Mouse (Mus musculus): ENCODE data around the gene Nt5c. TPM values are rescaled to one million over a fixed set of nuclear protein-coding genes. Genes with fewer than 3 reads are reported as not detected.
"Not testable (repeated sequence)": the region's sequence is repeated elsewhere in the genome, so short reads cannot be mapped to it uniquely, and the experiment has no call there.

Gene Nt5c
- polyA plus RNA-seq, 1 experiment from 2014 or later: 70.5 TPM

DNA sequence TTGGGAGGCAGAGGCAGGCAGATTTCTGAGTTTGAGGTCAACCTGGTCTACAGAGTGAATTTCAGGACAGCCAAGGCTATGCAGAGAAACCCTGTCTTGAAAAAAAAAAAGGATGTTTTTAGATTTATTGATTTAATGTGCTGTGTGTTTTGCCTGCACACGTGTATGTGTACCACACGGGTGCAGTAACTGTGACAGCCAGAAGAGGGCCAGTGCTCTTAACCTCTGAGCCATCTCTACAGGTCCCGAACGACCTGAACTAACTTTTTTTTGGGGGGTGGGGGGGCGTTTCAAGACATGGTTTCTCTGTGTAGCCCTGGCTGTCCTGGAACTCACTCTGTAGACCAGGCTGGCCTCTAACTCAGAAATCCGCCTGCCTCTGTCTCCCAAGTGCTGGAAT lies 36.8 kb downstream of the Nt5c start:
- H3K9ac ChIP-seq (ENCODE audit: low read depth, low read length); ATAC-seq (replicated peaks; ENCODE audit: insufficient number of reproducible peaks, low FRiP score, low TSS enrichment); H3K4me2 ChIP-seq; H3K4me1 ChIP-seq (ENCODE audit: control insufficient read depth, insufficient read depth, low read length); H3K36me3 ChIP-seq (ENCODE audit: control insufficient read depth, insufficient read depth, low read length); H3K27me3 ChIP-seq (ENCODE audit: control insufficient read depth, insufficient read depth, low read length); H3K27ac ChIP-seq (ENCODE audit: low read depth, low read length); H3K4me3 ChIP-seq (ENCODE audit: low read depth, low read length); H3K9me3 ChIP-seq (replicated peaks; ENCODE audit: control insufficient read depth, low read length): not testable (repeated sequence)
- 80% methylated on average over 6 of the region's 6 CpGs for WGBS (ENCODE audit: insufficient replicate concordance)

GRCm38 (mm10) chr11:115453306-115453705 lies 38.4 kb downstream of the Nt5c start:
- Histone ChIP-seq H3K27me3 (ENCODE audit: control insufficient read depth, insufficient read depth, low read length) (no peaks in the 10 kb centered on the region), H3K27ac (ENCODE audit: low read depth, low read length) (no peak overlapping the region), H3K4me2 (no peak overlapping the region), H3K4me1 (ENCODE audit: control insufficient read depth, insufficient read depth, low read length) (0 out of 2 replicates have a peak, but pooled peaks cover 11% of the 10 kb centered on the region), H3K9me3 (replicated peaks; ENCODE audit: control insufficient read depth, low read length) (no peaks in the 10 kb centered on the region), H3K9ac (ENCODE audit: low read depth, low read length) (no peak overlapping the region), H3K36me3 (ENCODE audit: control insufficient read depth, insufficient read depth, low read length) (no peaks in the 10 kb centered on the region), H3K4me3 (ENCODE audit: low read depth, low read length) (no peak overlapping the region)
- WGBS (ENCODE audit: insufficient replicate concordance): 70% methylated on average over 4 of the region's 4 CpGs
- ATAC-seq (replicated peaks; ENCODE audit: insufficient number of reproducible peaks, low FRiP score, low TSS enrichment): no peak

DNA sequence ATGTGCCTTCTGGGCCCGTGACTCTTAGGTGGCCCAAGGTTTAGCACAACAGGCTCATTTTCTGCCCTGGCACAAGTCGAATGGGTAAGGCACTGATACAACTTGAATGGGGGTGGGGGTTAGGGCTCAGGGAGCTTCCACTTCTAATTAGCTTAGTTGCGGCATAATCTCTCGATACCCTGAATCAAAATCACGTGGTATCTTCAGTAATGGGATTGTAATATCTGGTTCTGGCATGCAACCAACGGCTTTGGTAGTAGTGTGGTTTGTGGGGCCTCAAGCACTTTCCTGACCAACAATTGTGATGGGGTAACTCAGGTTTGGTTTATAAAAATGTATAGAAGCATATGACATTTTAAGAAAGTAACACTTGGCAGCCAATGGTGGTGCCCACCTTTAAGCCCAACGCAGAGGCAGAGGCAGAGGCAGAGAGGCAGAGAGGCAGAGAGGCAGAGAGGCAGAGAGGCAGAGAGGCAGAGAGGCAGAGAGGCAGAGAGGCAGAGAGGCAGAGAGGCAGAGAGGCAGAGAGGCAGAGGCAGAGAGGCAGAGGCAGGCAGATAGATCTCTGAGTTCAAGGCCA lies 39.3 kb downstream of the Nt5c start:
- Histone ChIP-seq H3K4me1 (ENCODE audit: control insufficient read depth, insufficient read depth, low read length) (peaks cover 11% of the 10 kb centered on the region), H3K27ac (ENCODE audit: low read depth, low read length) (no peak overlapping the region), H3K9me3 (replicated peaks; ENCODE audit: control insufficient read depth, low read length) (no peaks in the 10 kb centered on the region), H3K9ac (ENCODE audit: low read depth, low read length) (no peak overlapping the region), H3K4me3 (ENCODE audit: low read depth, low read length) (no peak overlapping the region), H3K4me2 (no peak overlapping the region), H3K36me3 (ENCODE audit: control insufficient read depth, insufficient read depth, low read length) (no peaks in the 10 kb centered on the region), H3K27me3 (ENCODE audit: control insufficient read depth, insufficient read depth, low read length) (no peaks in the 10 kb centered on the region)
- 79% methylated on average over 7 of the region's 7 CpGs for WGBS (ENCODE audit: insufficient replicate concordance)
- ATAC-seq (replicated peaks; ENCODE audit: insufficient number of reproducible peaks, low FRiP score, low TSS enrichment): no peak

GRCm38 (mm10) chr11:115451781-115452241 lies 39.9 kb downstream of the Nt5c start:
- Histone ChIP-seq H3K27ac (ENCODE audit: low read depth, low read length) (no peak overlapping the region), H3K27me3 (ENCODE audit: control insufficient read depth, insufficient read depth, low read length) (no peaks in the 10 kb centered on the region), H3K9me3 (replicated peaks; ENCODE audit: control insufficient read depth, low read length) (no peaks in the 10 kb centered on the region), H3K4me1 (ENCODE audit: control insufficient read depth, insufficient read depth, low read length) (peaks cover 16% of the 10 kb centered on the region), H3K4me3 (ENCODE audit: low read depth, low read length) (no peak overlapping the region), H3K4me2 (no peak overlapping the region), H3K36me3 (ENCODE audit: control insufficient read depth, insufficient read depth, low read length) (no peaks in the 10 kb centered on the region), H3K9ac (ENCODE audit: low read depth, low read length) (no peak overlapping the region)
- no peak for ATAC-seq (replicated peaks; ENCODE audit: insufficient number of reproducible peaks, low FRiP score, low TSS enrichment)
- WGBS (ENCODE audit: insufficient replicate concordance): 83% methylated on average over 8 of the region's 8 CpGs

DNA sequence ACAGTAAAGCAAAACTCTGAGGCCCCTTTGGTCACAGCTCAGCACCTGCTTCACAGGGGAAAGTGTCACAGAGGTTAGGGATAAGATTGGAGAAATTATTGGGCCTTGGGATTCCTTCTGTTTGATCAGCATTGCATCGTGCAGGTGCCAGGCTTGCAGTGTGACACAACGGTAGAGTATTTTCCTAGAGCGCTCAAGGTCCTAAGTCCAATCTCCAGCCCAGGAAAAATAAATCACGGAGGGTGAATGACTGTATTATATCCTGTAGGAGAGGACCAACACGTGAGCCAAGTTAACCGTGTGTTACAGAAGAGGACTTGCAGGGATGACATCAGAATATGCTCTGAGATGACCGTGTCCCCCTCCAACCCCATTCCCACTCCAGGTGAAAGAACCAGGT lies 41.5 kb downstream of the Nt5c start:
- Histone ChIP-seq H3K36me3 (ENCODE audit: control insufficient read depth, insufficient read depth, low read length) (no peaks in the 10 kb centered on the region), H3K9me3 (replicated peaks; ENCODE audit: control insufficient read depth, low read length) (no peaks in the 10 kb centered on the region), H3K27me3 (ENCODE audit: control insufficient read depth, insufficient read depth, low read length) (no peaks in the 10 kb centered on the region), H3K4me2 (no peak overlapping the region), H3K4me1 (ENCODE audit: control insufficient read depth, insufficient read depth, low read length) (peaks cover 23% of the 10 kb centered on the region), H3K9ac (ENCODE audit: low read depth, low read length) (no peak overlapping the region), H3K4me3 (ENCODE audit: low read depth, low read length) (no peak overlapping the region), H3K27ac (ENCODE audit: low read depth, low read length) (no peak overlapping the region)
- 79% methylated on average over 7 of the region's 7 CpGs for WGBS (ENCODE audit: insufficient replicate concordance)
- ATAC-seq (replicated peaks; ENCODE audit: insufficient number of reproducible peaks, low FRiP score, low TSS enrichment): no peak

DNA sequence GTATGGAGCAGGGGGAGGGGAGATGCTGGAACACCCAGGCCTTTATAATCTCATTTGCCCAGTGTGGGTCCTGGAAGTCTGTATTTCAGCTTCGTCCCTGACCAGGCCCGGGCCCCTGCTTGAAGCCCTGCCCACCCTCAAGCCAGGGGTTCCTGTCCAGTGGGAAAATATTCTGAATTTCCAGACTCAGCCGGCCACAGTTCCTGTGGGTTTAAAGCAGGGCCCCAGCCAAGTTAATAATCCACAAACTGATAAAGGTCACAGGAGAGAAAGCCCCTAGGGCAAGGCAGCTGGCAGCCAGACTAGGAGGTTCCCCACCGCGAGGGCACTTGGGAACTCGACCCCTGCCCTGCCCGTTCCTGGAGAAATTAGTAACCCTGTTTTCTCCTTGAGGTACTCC lies 42.7 kb downstream of the Nt5c start:
- no peak overlapping the region for H3K4me2 ChIP-seq
- no peaks in the 10 kb centered on the region for H3K9me3 ChIP-seq (replicated peaks; ENCODE audit: control insufficient read depth, low read length)
- no peak overlapping the region for H3K27ac ChIP-seq (ENCODE audit: low read depth, low read length)
- H3K4me1 ChIP-seq (ENCODE audit: control insufficient read depth, insufficient read depth, low read length): peaks cover 23% of the 10 kb centered on the region
- H3K9ac ChIP-seq (ENCODE audit: low read depth, low read length): no peak overlapping the region
- no peak overlapping the region for H3K4me3 ChIP-seq (ENCODE audit: low read depth, low read length)
- WGBS (ENCODE audit: insufficient replicate concordance): 59% methylated on average over 7 of the region's 7 CpGs
- ATAC-seq (replicated peaks; ENCODE audit: insufficient number of reproducible peaks, low FRiP score, low TSS enrichment): no peak
- H3K27me3 ChIP-seq (ENCODE audit: control insufficient read depth, insufficient read depth, low read length): no peaks in the 10 kb centered on the region
- H3K36me3 ChIP-seq (ENCODE audit: control insufficient read depth, insufficient read depth, low read length): no peaks in the 10 kb centered on the region

DNA sequence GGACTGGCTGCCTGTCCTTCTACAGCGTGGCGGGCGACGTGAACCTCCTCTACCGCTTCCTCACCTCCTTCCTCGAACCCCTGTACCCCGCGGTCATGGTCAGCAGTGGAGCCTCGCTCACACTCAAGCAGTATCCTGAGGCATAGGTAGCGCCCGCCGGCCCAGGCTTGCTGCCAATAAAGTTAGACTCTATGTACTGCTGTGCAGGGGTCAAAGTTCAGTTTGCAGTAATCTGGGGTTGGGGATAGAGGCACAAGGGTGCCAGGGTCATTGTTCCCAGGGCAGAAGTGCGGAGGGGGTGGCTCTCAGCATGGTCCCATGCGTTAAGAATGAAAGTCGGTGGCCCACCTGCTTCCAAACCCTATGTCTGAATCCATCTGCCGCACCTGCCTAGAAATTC lies 43.6 kb downstream of the Nt5c start:
- H3K4me3 ChIP-seq (ENCODE audit: low read depth, low read length): no peak overlapping the region
- H3K4me2 ChIP-seq: no peak overlapping the region
- no peaks in the 10 kb centered on the region for H3K9me3 ChIP-seq (replicated peaks; ENCODE audit: control insufficient read depth, low read length)
- no peak overlapping the region for H3K27ac ChIP-seq (ENCODE audit: low read depth, low read length)
- 86% methylated on average over 16 of the region's 16 CpGs for WGBS (ENCODE audit: insufficient replicate concordance)
- no peak overlapping the region for H3K9ac ChIP-seq (ENCODE audit: low read depth, low read length)
- no peaks in the 10 kb centered on the region for H3K27me3 ChIP-seq (ENCODE audit: control insufficient read depth, insufficient read depth, low read length)
- H3K4me1 ChIP-seq (ENCODE audit: control insufficient read depth, insufficient read depth, low read length): peaks cover 21% of the 10 kb centered on the region
- H3K36me3 ChIP-seq (ENCODE audit: control insufficient read depth, insufficient read depth, low read length): no peaks in the 10 kb centered on the region
- ATAC-seq (replicated peaks; ENCODE audit: insufficient number of reproducible peaks, low FRiP score, low TSS enrichment): no peak

DNA sequence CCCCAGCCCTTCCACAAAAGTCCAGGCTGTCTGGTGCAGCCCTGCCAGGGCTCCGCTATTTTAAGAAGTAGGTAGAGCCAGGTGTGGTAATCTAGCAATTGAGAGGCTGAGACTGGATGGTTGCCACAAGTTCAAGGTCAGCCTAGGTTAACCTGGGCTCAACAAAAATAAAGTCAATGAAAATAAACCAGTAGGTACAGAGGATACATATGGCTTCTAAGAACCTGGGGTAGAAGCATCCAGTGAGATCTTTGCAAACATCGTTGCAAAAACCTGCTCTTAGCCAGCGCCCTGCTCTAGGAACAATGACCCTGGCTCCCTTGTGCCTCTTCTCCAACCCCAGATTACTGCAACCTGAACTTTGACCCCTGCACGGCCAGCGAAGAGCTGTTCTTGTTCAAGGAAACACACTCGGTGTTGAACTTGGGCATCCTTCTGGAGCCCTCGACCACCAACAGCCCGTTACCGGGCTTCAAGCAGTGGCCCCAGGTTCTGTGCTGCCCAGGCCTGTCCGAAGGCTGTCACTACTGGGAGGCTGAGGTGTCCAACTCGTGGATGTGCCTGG lies 44.3 kb downstream of the Nt5c start:
- Histone ChIP-seq H3K4me2 (no peak overlapping the region), H3K9me3 (replicated peaks; ENCODE audit: control insufficient read depth, low read length) (no peaks in the 10 kb centered on the region), H3K36me3 (ENCODE audit: control insufficient read depth, insufficient read depth, low read length) (no peaks in the 10 kb centered on the region), H3K4me1 (ENCODE audit: control insufficient read depth, insufficient read depth, low read length) (peaks cover 21% of the 10 kb centered on the region), H3K4me3 (ENCODE audit: low read depth, low read length) (no peak overlapping the region), H3K27ac (ENCODE audit: low read depth, low read length) (no peak overlapping the region; the same call in 1 of the 2 replicates), H3K9ac (ENCODE audit: low read depth, low read length) (no peak overlapping the region), H3K27me3 (ENCODE audit: control insufficient read depth, insufficient read depth, low read length) (no peaks in the 10 kb centered on the region)
- 76% methylated on average over 11 of the region's 11 CpGs for WGBS (ENCODE audit: insufficient replicate concordance)
- no peak for ATAC-seq (replicated peaks; ENCODE audit: insufficient number of reproducible peaks, low FRiP score, low TSS enrichment)

- Histone ChIP-seq H3K27ac (ENCODE audit: low read depth, low read length) (peak overlapping the region; percentile 24), H3K27me3 (ENCODE audit: control insufficient read depth, insufficient read depth, low read length) (no peaks in the 10 kb centered on the region), H3K36me3 (ENCODE audit: control insufficient read depth, insufficient read depth, low read length) (no peaks in the 10 kb centered on the region), H3K4me1 (ENCODE audit: control insufficient read depth, insufficient read depth, low read length) (peaks cover 21% of the 10 kb centered on the region), H3K9me3 (replicated peaks; ENCODE audit: control insufficient read depth, low read length) (no peaks in the 10 kb centered on the region), H3K9ac (ENCODE audit: low read depth, low read length) (peak overlapping the region; percentile 31; the same call in 1 of the 2 replicates), H3K4me3 (ENCODE audit: low read depth, low read length) (no peak overlapping the region), H3K4me2 (no peak overlapping the region)
- no peak; the same call in 1 of the 2 replicates for ATAC-seq (replicated peaks; ENCODE audit: insufficient number of reproducible peaks, low FRiP score, low TSS enrichment)
- 16% methylated on average over 3 of the region's 3 CpGs for WGBS (ENCODE audit: insufficient replicate concordance)
These were observed 44.8 kb downstream of the Nt5c start for GRCm38 (mm10) chr11:115446906-115447305.

Data from heart, embryonic 11.5 days (tissue).